Mouse (Mus musculus) CD8-positive naive resting alpha-beta T cell, adult 2 months (primary cell): ENCODE measurements around the gene Twf2.

ENCODE experiments used
- DNase-seq, 2 experiments: peaks; one replicate each; pipeline ENCODE4 v3.0.0; 2022; ENCODE audit warnings: low read depth in 2 of 2, low spot score in 2 of 2

Gene Twf2

GRCm38 (mm10) chr9:106210853-106211609 lies 8.1 kb downstream of the Twf2 start:
- DNase-seq: peak in 1 of 2 experiments; percentile 46

DNA sequence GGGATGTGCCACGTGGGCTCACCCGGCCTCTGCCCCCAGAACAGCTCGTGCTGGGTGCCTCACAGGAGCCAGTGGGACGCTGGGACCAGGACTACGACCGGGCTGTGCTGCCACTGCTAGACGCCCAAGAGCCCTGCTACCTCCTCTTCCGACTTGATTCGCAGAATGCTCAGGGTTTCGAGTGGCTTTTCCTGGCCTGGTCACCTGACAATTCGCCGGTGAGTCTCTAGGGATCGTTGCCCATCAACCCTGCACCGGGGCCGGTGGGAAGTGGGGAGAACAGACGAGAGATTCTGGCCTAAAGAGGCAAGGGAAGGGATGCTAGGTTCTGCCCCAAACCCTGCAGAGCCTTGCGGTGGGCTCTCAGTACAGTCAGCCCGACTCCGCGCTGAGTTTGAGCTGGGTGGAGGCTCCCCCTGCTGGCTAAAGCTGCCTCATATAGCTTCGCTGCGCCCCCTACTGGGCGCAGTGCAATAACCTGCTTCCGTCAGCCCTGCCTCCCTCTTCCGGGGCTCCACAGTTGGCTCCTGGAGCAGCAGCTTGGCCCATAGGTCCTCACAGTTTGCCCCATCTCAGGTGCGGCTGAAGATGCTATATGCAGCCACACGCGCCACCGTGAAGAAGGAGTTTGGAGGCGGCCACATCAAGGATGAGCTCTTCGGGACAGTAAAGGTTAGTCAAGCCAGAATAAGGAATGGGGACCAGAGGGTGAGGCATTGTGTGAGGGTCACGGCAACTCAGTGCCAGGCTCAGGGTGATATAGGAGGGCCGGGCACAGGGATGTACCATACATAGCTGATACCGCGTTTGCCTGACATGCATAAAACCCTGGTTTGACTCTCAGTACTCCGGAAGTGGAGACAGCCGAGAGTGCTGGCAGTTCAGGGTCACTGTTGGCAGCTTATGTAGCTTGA lies 9.0 kb downstream of the Twf2 start:
- DNase-seq: peak; percentile 85 to 90

GRCm38 (mm10) chr9:106212594-106212981 lies 9.7 kb downstream of the Twf2 start:
- no peak for DNase-seq

- peak in 1 of 2 experiments; percentile 46 for DNase-seq
Observed at GRCm38 (mm10) chr9:106215341-106216125, 12.6 kb downstream of the Twf2 start.

GRCm38 (mm10) chr9:106216971-106217370 lies 14.1 kb downstream of the Twf2 start:
- no peak for DNase-seq

- no peak for DNase-seq
Observed at GRCm38 (mm10) chr9:106220894-106221523, 18.1 kb downstream of the Twf2 start.

- no peak for DNase-seq
Observed at GRCm38 (mm10) chr9:106222261-106222851, 19.4 kb downstream of the Twf2 start, which contains the start of gene Tlr9. Gene Tlr9, plus strand, starts transcription at chr9:106222598.

DNA sequence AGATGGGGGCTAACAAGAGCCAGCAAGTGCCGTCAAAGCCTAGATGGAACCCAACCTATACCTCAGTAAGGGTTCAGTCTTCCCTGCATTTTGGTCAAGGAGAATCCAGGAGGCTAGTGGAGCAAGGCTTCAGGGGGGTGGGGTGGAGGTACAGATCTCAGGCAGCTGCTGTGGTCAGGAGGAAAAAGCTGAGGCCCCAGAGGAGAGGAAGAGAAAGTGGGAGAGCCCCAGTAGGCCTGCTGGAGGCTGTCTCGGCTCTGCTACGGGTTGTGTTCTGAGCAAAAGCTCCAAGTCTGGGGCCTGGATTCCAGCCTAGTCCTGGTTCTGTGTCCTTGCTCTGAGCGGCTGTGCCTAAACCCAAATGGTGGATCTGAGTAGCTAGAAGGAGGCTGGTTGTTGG lies 20.1 kb downstream of the Twf2 start:
- no peak for DNase-seq

- DNase-seq: no peak
Observed at GRCm38 (mm10) chr9:106225469-106226150, 22.7 kb downstream of the Twf2 start.

DNA sequence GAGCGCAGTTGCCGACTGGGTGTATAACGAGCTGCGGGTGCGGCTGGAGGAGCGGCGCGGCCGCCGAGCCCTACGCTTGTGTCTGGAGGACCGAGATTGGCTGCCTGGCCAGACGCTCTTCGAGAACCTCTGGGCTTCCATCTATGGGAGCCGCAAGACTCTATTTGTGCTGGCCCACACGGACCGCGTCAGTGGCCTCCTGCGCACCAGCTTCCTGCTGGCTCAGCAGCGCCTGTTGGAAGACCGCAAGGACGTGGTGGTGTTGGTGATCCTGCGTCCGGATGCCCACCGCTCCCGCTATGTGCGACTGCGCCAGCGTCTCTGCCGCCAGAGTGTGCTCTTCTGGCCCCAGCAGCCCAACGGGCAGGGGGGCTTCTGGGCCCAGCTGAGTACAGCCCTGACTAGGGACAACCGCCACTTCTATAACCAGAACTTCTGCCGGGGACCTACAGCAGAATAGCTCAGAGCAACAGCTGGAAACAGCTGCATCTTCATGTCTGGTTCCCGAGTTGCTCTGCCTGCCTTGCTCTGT lies 23.3 kb downstream of the Twf2 start:
- DNase-seq: no peak

DNA sequence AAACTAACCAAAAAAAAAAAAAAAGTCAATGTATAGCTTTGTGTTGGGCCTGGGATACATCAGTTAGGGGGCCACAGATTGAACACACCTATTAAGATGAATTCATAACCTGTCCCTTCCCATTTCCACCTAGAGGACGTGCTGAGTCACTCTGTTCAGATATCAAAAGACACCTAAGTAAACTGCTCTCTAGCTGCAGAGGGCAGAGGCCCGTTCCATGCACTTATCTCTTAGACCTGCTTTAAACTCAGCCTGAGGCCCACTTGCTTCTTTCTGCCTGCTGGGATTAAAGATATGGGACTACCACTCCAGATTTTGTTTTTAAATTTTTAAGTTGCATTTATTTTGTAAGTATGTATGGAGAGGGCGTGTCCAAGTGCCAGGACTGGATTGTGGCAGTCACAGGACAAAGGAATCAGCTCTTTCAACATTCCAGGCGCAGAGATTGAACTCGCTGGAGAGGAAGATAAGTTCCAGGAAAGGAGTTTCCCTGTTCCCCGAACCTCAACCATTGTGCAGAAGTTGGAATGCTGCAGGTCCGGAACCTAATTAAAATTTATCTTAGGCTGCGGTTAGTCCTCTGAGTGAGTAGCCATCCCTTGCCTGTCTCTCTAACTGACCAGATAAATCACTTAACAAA lies 25.0 kb downstream of the Twf2 start:
- DNase-seq: no peak

- DNase-seq: no peak
Observed at GRCm38 (mm10) chr9:106230051-106230733, 27.3 kb downstream of the Twf2 start.

- DNase-seq: peak in 1 of 2 experiments; percentile 27
Observed at GRCm38 (mm10) chr9:106230734-106231106, 27.8 kb downstream of the Twf2 start.

GRCm38 (mm10) chr9:106231220-106231619 lies 28.3 kb downstream of the Twf2 start:
- DNase-seq: no peak

DNA sequence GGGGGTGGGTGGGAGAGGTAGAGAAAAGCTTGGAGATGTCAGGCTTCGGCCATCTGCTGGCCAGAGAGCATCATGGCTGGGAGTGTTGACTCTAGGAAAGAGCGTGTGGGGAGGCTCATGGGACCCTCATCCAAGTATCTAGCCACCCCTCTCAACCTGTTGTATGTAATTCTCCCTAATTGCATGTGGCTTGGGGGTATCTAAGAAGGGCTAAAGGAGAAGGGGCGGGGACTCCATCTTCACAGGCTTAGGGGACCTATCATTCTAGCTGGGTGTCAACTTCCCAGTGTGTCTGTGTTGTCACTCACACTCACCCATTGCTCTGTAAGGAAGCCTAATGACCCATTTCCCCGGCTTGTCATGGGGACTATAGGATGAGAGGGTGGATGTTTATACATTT lies 28.9 kb downstream of the Twf2 start:
- DNase-seq: no peak

- DNase-seq: no peak
Observed at GRCm38 (mm10) chr9:106232956-106233355, 30.0 kb downstream of the Twf2 start.

- DNase-seq: no peak
Observed at GRCm38 (mm10) chr9:106233953-106234352, 31.0 kb downstream of the Twf2 start.

GRCm38 (mm10) chr9:106235194-106235830 lies 32.4 kb downstream of the Twf2 start:
- DNase-seq: no peak
